Mouse (Mus musculus): ENCODE results near the gene Rmnd5a.

GRCm38 (mm10) chr6:71442130-71442529 lies 1.7 kb upstream of the Rmnd5a start:
- TF ChIP-seq CTCF (conservative IDR thresholded peaks at IDR 0.05; ENCODE audit: low read length), result no peak
- no peak for TF ChIP-seq NANOG (IDR thresholded peaks at IDR 0.05; ENCODE audit: borderline replicate concordance, low read length)
- TF ChIP-seq POU5F1 (IDR thresholded peaks at IDR 0.05; ENCODE audit: borderline replicate concordance, low read length), result no peak

Data from E14TG2a.4 (cell line).